Mouse (Mus musculus) cerebellum, postnatal 4 days (tissue): ENCODE measurements around the gene Chd8.
A peak's percentile ranks its signal among the peaks of the same experiment; 100 is the strongest.

Experiments used
- DNase-seq, 2 experiments: peaks; one replicate each; pipeline ENCODE4 v3.0.0; 2022; ENCODE audit warnings: low spot score in 2 of 2, mixed read lengths in 1 of 2

Gene Chd8

GRCm38 (mm10) chr14:52199412-52199811 lies 58.2 kb downstream of the Chd8 start:
- no peak for DNase-seq

- no peak for DNase-seq
These were observed 59.4 kb downstream of the Chd8 start for GRCm38 (mm10) chr14:52198141-52198540.

- DNase-seq = peak; percentile 61 to 84
These were observed 60.3 kb downstream of the Chd8 start, which contains the start of gene Supt16 for GRCm38 (mm10) chr14:52197156-52197878. Gene Supt16, minus strand, starts transcription at chr14:52197416.

GRCm38 (mm10) chr14:52196230-52197155 lies 61.1 kb downstream of the Chd8 start:
- DNase-seq = no peak

- peak in 1 of 2 experiments; percentile 54 for DNase-seq
These were observed 61.9 kb downstream of the Chd8 start for GRCm38 (mm10) chr14:52195691-52196090.

GRCm38 (mm10) chr14:52190740-52191359 lies 66.7 kb downstream of the Chd8 start:
- no peak for DNase-seq

GRCm38 (mm10) chr14:52189519-52189918 lies 68.1 kb downstream of the Chd8 start:
- no peak for DNase-seq

GRCm38 (mm10) chr14:52188788-52189187 lies 68.8 kb downstream of the Chd8 start:
- no peak for DNase-seq

GRCm38 (mm10) chr14:52166571-52166970 lies 91.0 kb downstream of the Chd8 start:
- DNase-seq = no peak

- DNase-seq = no peak
These were observed 96.7 kb downstream of the Chd8 start for GRCm38 (mm10) chr14:52160911-52161310.

- DNase-seq = no peak
These were observed 102.6 kb downstream of the Chd8 start for GRCm38 (mm10) chr14:52155008-52155407.

- DNase-seq = no peak
These were observed 105.0 kb downstream of the Chd8 start for GRCm38 (mm10) chr14:52152613-52153012.

GRCm38 (mm10) chr14:52152179-52152578 lies 105.4 kb downstream of the Chd8 start:
- no peak for DNase-seq

- no peak for DNase-seq
These were observed 107.7 kb downstream of the Chd8 start for GRCm38 (mm10) chr14:52149888-52150287.
